Mouse (Mus musculus) intestine, embryonic 16.5 days (tissue): ENCODE data around the gene Lmx1a. TPM values are rescaled to one million over a fixed set of nuclear protein-coding genes. Genes with fewer than 3 reads are reported as not detected.

ENCODE experiments used
- ATAC-seq: fragments of 200-750 bp; cut with Nextera tagmentation; 2 replicates; pipeline ENCODE4 v1.8.0; 2017; ENCODE audit warnings: moderate TSS enrichment, moderate library complexity
- H3K27ac ChIP-seq: fragments of 300-500 bp; sonication (generic); 2 replicates; pipeline ENCODE4 v1.5.1; 2014; ENCODE audit warnings: mild to moderate bottlenecking, low read length
- H3K27me3 ChIP-seq: fragments of 300-500 bp; sonication (generic); replicated peaks from 2 replicates; pipeline ENCODE4 v1.6.1; 2014; ENCODE audit warnings: low read length, control low read depth, mixed read lengths; ENCODE audit not compliant: control insufficient read depth, insufficient read depth
- H3K36me3 ChIP-seq: fragments of 300-500 bp; sonication (generic); 2 replicates; pipeline ENCODE4 v1.6.1; 2014; ENCODE audit warnings: low read length, control low read depth; ENCODE audit not compliant: control insufficient read depth, insufficient read depth
- H3K4me1 ChIP-seq: fragments of 300-500 bp; sonication (generic); 2 replicates; pipeline ENCODE4 v1.6.1; 2014; ENCODE audit warnings: low read length, control low read depth, mixed read lengths; ENCODE audit not compliant: control insufficient read depth, insufficient read depth
- H3K4me2 ChIP-seq: fragments of 300-500 bp; sonication (generic); 2 replicates; pipeline ENCODE4 v1.6.1; 2014; ENCODE audit warnings: low read depth, low read length, control low read depth
- H3K4me3 ChIP-seq: fragments of 300-500 bp; sonication (generic); 2 replicates; pipeline ENCODE4 v1.5.1; 2014; ENCODE audit warnings: mild to moderate bottlenecking, low read length
- H3K9ac ChIP-seq: fragments of 300-500 bp; sonication (generic); 2 replicates; pipeline ENCODE4 v1.6.1; 2014; ENCODE audit warnings: low read depth, low read length
- H3K9me3 ChIP-seq: fragments of 300-500 bp; sonication (generic); 2 replicates; pipeline ENCODE4 v1.6.1; 2016; ENCODE audit warnings: low read length, control low read depth; ENCODE audit not compliant: control insufficient read depth
- WGBS: fragments of 180-500 bp; shearing (Covaris S2); extraction: QIAGEN DNeasy Blood & Tissue Kit; methylation state at CpG from one replicate; pipeline ENCODE4 v1.1.7; 2014; 5-methylcytosine and 5-hydroxymethylcytosine counted together
- polyA plus RNA-seq: library from polyadenylated mRNA; unstranded; fragments of >200 nt; fragmentation: Nextera tagmentation; extraction: Ambion mirVana; gene quantifications from 2 replicates; pipeline ENCODE4 v1.2.1, GENCODE M21; 2015

Gene Lmx1a
- polyA plus RNA-seq, 1 experiment from 2014 or later: 0.54 TPM

- Histone ChIP-seq H3K9ac (no peak overlapping the region), H3K27ac (no peak overlapping the region), H3K4me3 (no peak overlapping the region), H3K27me3 (no peaks in the 10 kb centered on the region), H3K36me3 (no peaks in the 10 kb centered on the region), H3K4me2 (no peak overlapping the region), H3K9me3 (no peaks in the 10 kb centered on the region), H3K4me1 (no peaks in the 10 kb centered on the region)
- ATAC-seq: no peak
- WGBS: 10% methylated on average over 1 of the region's 1 CpGs
These were observed 128.6 kb downstream of the Lmx1a start for GRCm38 (mm10) chr1:167817616-167818015.

DNA sequence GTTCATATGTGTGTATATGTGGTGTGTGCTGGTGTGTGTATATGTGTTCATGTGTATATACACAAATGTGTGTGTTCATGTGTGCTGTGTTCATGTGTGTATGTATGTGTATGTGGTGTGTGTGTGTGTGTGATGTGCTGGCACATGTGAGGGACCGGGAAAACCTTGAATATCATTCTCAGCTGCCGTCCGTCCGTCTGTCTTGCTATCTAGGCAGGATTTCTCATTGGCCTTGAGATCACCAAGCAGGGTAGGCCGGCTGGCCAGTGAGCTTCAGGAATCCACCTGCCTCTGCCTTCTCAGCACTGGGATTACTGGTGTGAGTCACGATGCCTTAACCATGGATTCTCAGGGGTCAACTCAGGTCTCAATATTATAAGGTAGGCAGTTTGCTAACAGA lies 131.0 kb downstream of the Lmx1a start:
- no peak overlapping the region for H3K4me2 ChIP-seq
- no peak for ATAC-seq
- WGBS: 89% methylated on average over 6 of the region's 6 CpGs
- no peak overlapping the region for H3K4me3 ChIP-seq
- H3K27me3 ChIP-seq: no peaks in the 10 kb centered on the region
- no peaks in the 10 kb centered on the region for H3K36me3 ChIP-seq
- H3K27ac ChIP-seq: no peak overlapping the region
- no peaks in the 10 kb centered on the region for H3K4me1 ChIP-seq
- no peaks in the 10 kb centered on the region for H3K9me3 ChIP-seq
- no peak overlapping the region for H3K9ac ChIP-seq

DNA sequence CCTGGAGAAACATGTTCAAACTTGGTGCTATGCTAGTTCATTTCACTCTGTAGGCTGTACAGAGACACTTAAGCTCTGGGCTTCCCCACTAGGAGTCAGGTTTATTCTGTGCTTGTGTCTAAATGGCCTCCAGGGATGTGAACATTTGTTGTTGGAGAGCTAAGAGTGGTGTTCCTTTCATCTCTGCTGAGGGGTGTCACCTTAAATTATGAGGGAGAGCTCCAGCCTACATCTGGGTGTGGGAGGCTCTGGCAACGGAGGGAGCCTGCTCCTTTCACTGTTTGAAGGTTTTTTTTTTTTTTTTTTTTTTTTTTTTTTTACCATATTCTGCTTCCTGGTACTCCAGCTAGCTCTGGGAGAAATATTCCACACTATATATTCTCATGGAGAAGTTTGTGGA lies 132.1 kb downstream of the Lmx1a start:
- no peak overlapping the region for H3K4me3 ChIP-seq
- no peak overlapping the region for H3K27ac ChIP-seq
- no peaks in the 10 kb centered on the region for H3K36me3 ChIP-seq
- H3K4me2 ChIP-seq: no peak overlapping the region
- H3K9me3 ChIP-seq: no peaks in the 10 kb centered on the region
- 16% methylated on average over 1 of the region's 1 CpGs for WGBS
- no peaks in the 10 kb centered on the region for H3K4me1 ChIP-seq
- H3K9ac ChIP-seq: no peak overlapping the region
- ATAC-seq: no peak
- no peaks in the 10 kb centered on the region for H3K27me3 ChIP-seq

GRCm38 (mm10) chr1:167830291-167830690 lies 141.3 kb downstream of the Lmx1a start:
- H3K27me3 ChIP-seq: no peaks in the 10 kb centered on the region
- no peaks in the 10 kb centered on the region for H3K9me3 ChIP-seq
- no peaks in the 10 kb centered on the region for H3K4me1 ChIP-seq
- H3K27ac ChIP-seq: no peak overlapping the region
- 83% methylated on average over 7 of the region's 7 CpGs for WGBS
- H3K4me3 ChIP-seq: no peak overlapping the region
- no peaks in the 10 kb centered on the region for H3K36me3 ChIP-seq
- no peak overlapping the region for H3K9ac ChIP-seq
- no peak for ATAC-seq
- H3K4me2 ChIP-seq: no peak overlapping the region

GRCm38 (mm10) chr1:167831601-167832000 lies 142.6 kb downstream of the Lmx1a start:
- Histone ChIP-seq H3K9ac (no peak overlapping the region), H3K27me3 (no peaks in the 10 kb centered on the region)

DNA sequence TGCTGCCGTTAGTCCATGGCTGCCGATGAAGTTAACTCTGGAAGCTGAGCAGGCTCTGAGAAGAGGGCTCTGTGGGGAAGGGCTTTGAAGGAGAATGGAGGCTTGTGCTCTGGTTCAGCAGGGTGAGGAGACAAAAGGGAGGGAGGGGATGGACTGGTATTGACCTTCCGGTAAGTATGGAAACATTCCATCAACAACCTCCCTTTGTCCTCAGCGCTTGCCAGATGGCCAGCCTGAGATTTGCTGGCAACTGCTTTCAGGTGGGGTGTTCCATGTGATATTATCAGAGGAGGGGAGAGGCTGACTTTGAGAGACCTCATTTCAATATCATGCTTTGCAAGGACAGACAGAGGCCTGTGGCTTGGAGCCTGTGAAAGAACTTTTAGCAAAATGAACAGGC lies 165.8 kb downstream of the Lmx1a start:
- H3K4me3 ChIP-seq: no peak overlapping the region
- no peaks in the 10 kb centered on the region for H3K4me1 ChIP-seq
- no peaks in the 10 kb centered on the region for H3K27me3 ChIP-seq
- no peak overlapping the region for H3K4me2 ChIP-seq
- no peaks in the 10 kb centered on the region for H3K36me3 ChIP-seq
- H3K27ac ChIP-seq: no peak overlapping the region
- WGBS: 60% methylated on average over 4 of the region's 4 CpGs
- no peaks in the 10 kb centered on the region for H3K9me3 ChIP-seq
- H3K9ac ChIP-seq: no peak overlapping the region
- no peak for ATAC-seq

More at GRCm38 (mm10) chr1:167831601-167832000, 142.6 kb downstream of the Lmx1a start:
- no peak for ATAC-seq
- no peaks in the 10 kb centered on the region for H3K9me3 ChIP-seq
- H3K27ac ChIP-seq: no peak overlapping the region
- no peak overlapping the region for H3K4me2 ChIP-seq
- H3K4me1 ChIP-seq: no peaks in the 10 kb centered on the region
- no peaks in the 10 kb centered on the region for H3K36me3 ChIP-seq
- WGBS: 88% methylated on average over 3 of the region's 3 CpGs
- H3K4me3 ChIP-seq: no peak overlapping the region

DNA sequence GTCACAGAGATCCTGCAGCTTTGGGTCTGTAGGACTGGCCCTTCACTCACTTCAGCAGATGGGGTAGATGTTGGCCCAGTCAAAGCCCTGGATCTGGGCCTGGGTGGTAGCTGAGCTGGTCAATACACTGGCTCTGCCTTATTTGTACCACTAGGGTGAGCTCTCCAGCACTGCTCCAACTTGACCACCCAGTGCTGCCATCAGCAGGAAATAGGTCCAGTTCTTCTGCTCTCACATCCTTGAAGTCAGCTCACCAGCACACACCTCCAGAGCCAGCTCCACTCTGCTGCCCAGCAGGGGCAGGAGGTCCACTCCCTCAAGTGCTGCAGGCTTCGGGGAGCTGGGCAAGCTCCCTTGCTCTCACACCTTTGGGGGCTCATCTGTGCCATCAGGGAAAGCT lies 183.0 kb downstream of the Lmx1a start:
- H3K4me2 ChIP-seq: no peak overlapping the region
- H3K27ac ChIP-seq: no peak overlapping the region
- H3K9ac ChIP-seq: no peak overlapping the region
- no peaks in the 10 kb centered on the region for H3K36me3 ChIP-seq
- no peak overlapping the region for H3K4me3 ChIP-seq
- H3K9me3 ChIP-seq: no peaks in the 10 kb centered on the region
- ATAC-seq: no peak
- 58% methylated on average over 1 of the region's 1 CpGs for WGBS
- no peaks in the 10 kb centered on the region for H3K4me1 ChIP-seq
- H3K27me3 ChIP-seq: no peaks in the 10 kb centered on the region

DNA sequence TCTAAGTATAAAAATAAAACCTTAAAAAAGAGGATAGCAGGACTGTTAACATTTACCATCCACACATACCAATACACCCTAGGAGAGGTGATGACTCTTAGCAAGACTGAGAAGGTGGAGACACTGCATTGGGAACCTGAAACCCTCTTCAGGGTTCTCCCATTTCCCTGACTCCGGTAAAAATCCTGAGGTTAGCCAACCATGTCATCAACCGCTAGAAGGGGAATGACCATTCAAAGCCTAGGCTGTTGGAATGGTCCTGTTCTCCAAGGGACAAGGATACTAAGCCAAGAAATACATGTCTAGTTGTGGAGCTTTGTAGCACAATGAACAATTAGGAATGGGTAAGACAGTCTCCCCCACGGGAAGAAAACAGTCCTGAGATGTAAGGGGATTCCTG lies 185.1 kb downstream of the Lmx1a start:
- Histone ChIP-seq H3K4me3 (no peak overlapping the region), H3K36me3 (no peaks in the 10 kb centered on the region), H3K9ac (no peak overlapping the region), H3K9me3 (no peaks in the 10 kb centered on the region), H3K27me3 (no peaks in the 10 kb centered on the region), H3K4me2 (no peak overlapping the region), H3K27ac (no peak overlapping the region), H3K4me1 (no peaks in the 10 kb centered on the region)
- ATAC-seq: no peak
- WGBS: 78% methylated on average over 3 of the region's 3 CpGs

DNA sequence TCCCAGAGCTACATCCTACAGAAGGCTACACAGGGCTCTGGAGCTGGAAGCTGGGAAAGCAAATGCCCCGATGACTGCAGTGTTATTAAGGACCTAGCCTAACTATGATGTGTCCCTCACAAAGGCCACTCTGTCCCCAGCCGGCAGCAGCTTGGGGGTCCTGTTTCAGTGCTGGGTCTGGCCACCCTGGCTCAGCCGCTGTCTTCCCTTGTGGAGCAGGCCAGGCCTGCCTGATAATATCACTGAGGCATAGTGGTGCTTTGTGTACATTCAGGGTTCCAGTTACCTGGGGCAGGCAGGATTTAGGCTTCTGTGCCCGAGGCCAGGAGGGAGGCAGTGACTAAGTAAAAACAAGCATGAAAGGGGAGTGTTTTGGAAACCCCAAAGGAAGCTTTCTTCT lies 188.9 kb downstream of the Lmx1a start:
- Histone ChIP-seq H3K4me1 (no peaks in the 10 kb centered on the region), H3K27me3 (no peaks in the 10 kb centered on the region), H3K4me3 (no peak overlapping the region), H3K4me2 (no peak overlapping the region), H3K9ac (no peak overlapping the region), H3K9me3 (no peaks in the 10 kb centered on the region), H3K36me3 (no peaks in the 10 kb centered on the region), H3K27ac (no peak overlapping the region)
- WGBS: 59% methylated on average over 4 of the region's 4 CpGs
- ATAC-seq: no peak

DNA sequence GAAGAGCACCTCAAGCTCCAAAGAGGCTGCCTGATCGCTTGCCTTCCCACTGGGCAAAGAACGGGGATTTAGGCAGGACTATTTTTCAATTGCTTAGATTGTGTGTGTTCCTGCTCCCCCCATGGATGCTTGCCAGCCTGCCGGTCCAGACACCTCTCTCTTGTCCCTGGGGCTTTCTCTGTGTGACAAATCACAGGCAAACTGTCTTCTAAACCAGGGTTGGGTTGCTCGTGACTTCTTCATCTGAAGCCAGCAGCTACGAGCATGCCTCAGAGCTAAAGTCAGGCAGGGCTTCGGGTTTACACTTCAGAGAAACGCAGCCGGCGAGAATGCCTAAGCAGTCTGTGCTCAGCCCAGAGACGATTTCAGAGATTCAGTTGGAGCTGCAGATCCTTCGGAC lies 189.3 kb downstream of the Lmx1a start:
- Histone ChIP-seq H3K9me3 (no peaks in the 10 kb centered on the region), H3K4me1 (no peaks in the 10 kb centered on the region), H3K36me3 (no peaks in the 10 kb centered on the region), H3K4me2 (no peak overlapping the region), H3K4me3 (no peak overlapping the region), H3K9ac (no peak overlapping the region), H3K27me3 (no peaks in the 10 kb centered on the region), H3K27ac (no peak overlapping the region)
- 62% methylated on average over 11 of the region's 11 CpGs for WGBS
- ATAC-seq: no peak
